Mouse (Mus musculus) spleen, adult 2 months (tissue): Measurements from ENCODE around the gene Gstp3.
"Not testable (repeated sequence)": the region's sequence is repeated elsewhere in the genome, so short reads cannot be mapped to it uniquely, and the experiment has no call there.

ENCODE experiments used
- CTCF ChIP-seq: fragments of 200-500 bp; IDR thresholded peaks from 2 replicates; pipeline ENCODE4 v1.5.1; 2011; ENCODE audit warnings: mild to moderate bottlenecking, inconsistent platforms; ENCODE audit not compliant: insufficient read depth, insufficient read length, insufficient replicate concordance; ENCODE audit errors: extremely low read depth
- POLR2A ChIP-seq: fragments of 200-500 bp; IDR thresholded peaks from 2 replicates; pipeline ENCODE4 v1.6.1; 2011; ENCODE audit warnings: low read depth, low read length, inconsistent platforms

DNA sequence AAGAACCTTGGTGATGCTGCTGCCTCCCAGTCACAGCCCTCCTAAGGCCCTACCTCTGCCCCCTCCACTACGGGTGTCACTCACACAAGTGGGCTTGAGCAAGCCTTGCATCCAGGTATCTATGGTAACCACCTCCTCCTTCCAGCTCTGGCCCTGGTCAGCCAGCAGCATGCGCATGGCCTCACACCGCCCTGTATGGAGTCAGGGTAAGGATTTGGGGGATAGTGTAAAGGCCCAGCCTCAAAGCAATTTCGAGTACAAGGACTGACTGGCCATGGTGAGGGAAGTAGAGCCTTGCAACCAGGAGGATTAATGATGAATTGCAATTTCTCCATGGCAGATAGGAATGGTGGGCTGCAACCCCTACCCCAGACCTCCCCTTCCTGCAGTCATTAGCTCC lies 17.9 kb downstream of the Gstp3 start:
- not testable (repeated sequence) for TF ChIP-seq CTCF, POLR2A
